Mouse (Mus musculus): ENCODE data around the gene Gulp1. TPM values are rescaled to one million over a fixed set of nuclear protein-coding genes. Genes with fewer than 3 reads are reported as not detected.

The Gulp1 gene
- total RNA-seq (2023): not detected

DNA sequence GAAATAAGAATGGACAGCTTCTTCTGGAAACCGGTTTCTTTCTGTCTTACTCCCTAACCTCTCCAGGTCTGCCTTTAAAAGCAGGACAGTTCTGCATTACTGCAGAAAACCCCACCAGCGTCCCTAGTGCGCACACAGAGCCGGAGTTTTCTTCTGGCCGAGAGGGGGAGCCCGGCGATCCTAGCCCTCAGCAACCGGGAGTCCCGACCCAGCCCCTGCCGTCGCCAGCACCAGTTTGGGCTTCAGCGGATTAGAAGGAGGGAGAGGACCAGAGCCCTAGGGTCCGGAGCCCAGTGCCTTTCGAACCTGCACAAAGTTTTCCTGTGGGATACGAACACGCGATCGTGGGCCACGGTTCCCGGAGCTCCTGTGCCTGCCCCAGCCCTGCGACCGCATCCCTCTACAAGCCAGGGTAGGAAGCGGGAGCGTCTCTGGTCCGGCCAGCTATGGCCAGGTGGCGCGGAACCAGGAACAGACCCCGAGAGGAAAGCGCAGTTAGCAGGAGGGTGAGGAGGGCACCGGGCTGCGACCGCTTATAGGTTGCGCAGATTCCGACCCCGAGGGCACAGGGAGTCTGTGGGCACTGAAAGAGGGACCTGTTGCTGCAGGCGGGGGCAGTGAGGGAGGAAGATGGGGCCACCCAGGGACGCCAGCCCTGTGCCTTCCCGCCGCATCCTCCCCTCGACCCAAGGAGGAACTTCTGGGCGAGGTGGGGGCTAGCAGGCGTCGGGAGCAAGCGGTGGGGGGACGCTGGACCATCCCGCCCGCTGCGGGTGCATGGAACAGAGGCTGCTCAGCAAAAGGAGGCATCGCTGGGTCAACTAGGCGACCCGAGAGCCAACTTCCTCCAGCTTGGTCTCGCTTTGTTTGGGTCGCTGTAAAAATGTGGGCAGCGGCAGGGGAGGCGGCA is at the start of gene Gulp1:
Gene Gulp1, plus strand, starts transcription at position 51 of the 910 bp plus-strand sequence.

Data from monocyte, adult 59 days (primary cell).